In genomic region chr1:150251422-150251821, GRCm38 (mm10) we compare ENCODE assay signal across 24 mouse cellular contexts.
DNase-seq lines count a peak whose midpoint lies in the region; ATAC-seq and TF ChIP-seq lines count a peak whose summit lies in the region.
"Had no signal": no experiment of that assay in that cellular context is flagged by ENCODE, and none has a peak within 500 bp of the region (broad histone marks: within the 10 kb centered on the region; RNA-seq: fewer than 3 reads in every experiment).

No protein-coding gene starts in this region.

- no peak overlapping the region for H3K4me2 ChIP-seq in limb, embryonic 13.5 days (replicated peaks)
- no peak overlapping the region for H3K4me2 ChIP-seq in forebrain, embryonic 16.5 days (ENCODE audit: low read length)
- no peak overlapping the region for H3K4me2 ChIP-seq in intestine, embryonic 16.5 days (ENCODE audit: low read depth, low read length)
- H3K4me2 ChIP-seq: embryonic facial prominence, embryonic 15.5 days; forebrain, embryonic 12.5 days; hindbrain, embryonic 14.5 days; intestine, embryonic 15.5 days had no signal

- no peak overlapping the region for H3K4me3 ChIP-seq in limb, embryonic 13.5 days
- H3K4me3 ChIP-seq in limb, embryonic 10.5 days = no peak overlapping the region
- no peak overlapping the region for H3K4me3 ChIP-seq in embryonic fibroblast, embryonic 13.5 days (ENCODE audit: insufficient read depth, low read length)
- H3K4me3 ChIP-seq in forebrain, embryonic 16.5 days (replicated peaks; ENCODE audit: low read length) = no peak overlapping the region
- no peak overlapping the region for H3K4me3 ChIP-seq in intestine, embryonic 16.5 days (ENCODE audit: low read length)
- H3K4me3 ChIP-seq: embryonic facial prominence, embryonic 15.5 days; forebrain, embryonic 12.5 days; gastrocnemius, adult 2 months; heart, embryonic 10.5 days; intestine, embryonic 15.5 days had no signal

- H3K36me3 ChIP-seq in limb, embryonic 13.5 days = no peaks in the 10 kb centered on the region
- H3K36me3 ChIP-seq in limb, embryonic 10.5 days = no peaks in the 10 kb centered on the region
- H3K36me3 ChIP-seq in forebrain, embryonic 16.5 days (ENCODE audit: control insufficient read depth, insufficient read depth) = no peaks in the 10 kb centered on the region
- H3K36me3 ChIP-seq in intestine, embryonic 16.5 days (ENCODE audit: control insufficient read depth, insufficient read depth, low read length) = no peaks in the 10 kb centered on the region
- H3K36me3 ChIP-seq: embryonic facial prominence, embryonic 15.5 days; forebrain, embryonic 12.5 days; G1E; heart, embryonic 10.5 days; intestine, embryonic 15.5 days had no signal

- H3K4me1 ChIP-seq in limb, embryonic 13.5 days = no peaks in the 10 kb centered on the region
- no peaks in the 10 kb centered on the region for H3K4me1 ChIP-seq in limb, embryonic 10.5 days
- peaks cover 8% of the 10 kb centered on the region; the same call in 1 of the 2 replicates for H3K4me1 ChIP-seq in embryonic fibroblast, embryonic 13.5 days (ENCODE audit: control insufficient read depth, insufficient read depth, low read length)
- H3K4me1 ChIP-seq in forebrain, embryonic 16.5 days (replicated peaks; ENCODE audit: control insufficient read depth, insufficient read depth, low read length) = no peaks in the 10 kb centered on the region
- H3K4me1 ChIP-seq in intestine, embryonic 16.5 days (ENCODE audit: control insufficient read depth, insufficient read depth, low read length) = no peaks in the 10 kb centered on the region
- H3K4me1 ChIP-seq: embryonic facial prominence, embryonic 15.5 days; forebrain, embryonic 12.5 days; heart, embryonic 10.5 days; intestine, embryonic 15.5 days had no signal

- DNase-seq in limb, embryonic 10.5 days (ENCODE audit: low spot score) = no peak
- DNase-seq in Muller cell, postnatal 12 days (ENCODE audit: inconsistent ontology term) = peak; percentile 10
- DNase-seq in frontal cortex, postnatal 10 days (ENCODE audit: low spot score in 2 of 2) = no peak
- DNase-seq: adrenal gland, adult 8-10 months; adrenal gland, postnatal 36 days; cerebellum, adult 11 months; cerebellum, adult 8-10 months; cerebellum, postnatal 14 days; embryo, embryonic 11 days; forebrain, postnatal 0 days; gastrocnemius, adult 2 months; gastrocnemius, postnatal 36 days; heart, adult 11 months; heart, postnatal 14 days had no signal

- no peak overlapping the region for H3K27ac ChIP-seq in limb, embryonic 13.5 days
- no peak overlapping the region for H3K27ac ChIP-seq in limb, embryonic 10.5 days
- peak overlapping the region; percentile 97 for H3K27ac ChIP-seq in embryonic fibroblast, embryonic 13.5 days (ENCODE audit: insufficient read depth, low read length)
- H3K27ac ChIP-seq in forebrain, embryonic 16.5 days (ENCODE audit: low read length) = no peak overlapping the region
- no peak overlapping the region for H3K27ac ChIP-seq in intestine, embryonic 16.5 days (ENCODE audit: low read length)
- H3K27ac ChIP-seq: embryonic facial prominence, embryonic 15.5 days; forebrain, embryonic 12.5 days; gastrocnemius, adult 2 months; heart, embryonic 10.5 days; hindbrain, embryonic 14.5 days; intestine, embryonic 15.5 days had no signal

- H3K9me3 ChIP-seq in limb, embryonic 13.5 days = no peaks in the 10 kb centered on the region
- no peaks in the 10 kb centered on the region for H3K9me3 ChIP-seq in limb, embryonic 10.5 days (replicated peaks)
- H3K9me3 ChIP-seq in forebrain, embryonic 16.5 days (ENCODE audit: control insufficient read depth, low read length) = no peaks in the 10 kb centered on the region
- no peaks in the 10 kb centered on the region for H3K9me3 ChIP-seq in intestine, embryonic 16.5 days (ENCODE audit: control insufficient read depth, low read length)
- H3K9me3 ChIP-seq: embryonic facial prominence, embryonic 15.5 days; forebrain, embryonic 12.5 days; heart, embryonic 10.5 days; intestine, embryonic 15.5 days had no signal

- WGBS in limb, embryonic 13.5 days = 62% methylated on average over 1 of the region's 1 CpGs
- 82% methylated on average over 1 of the region's 1 CpGs for WGBS in limb, embryonic 10.5 days
- 97% methylated on average over 1 of the region's 1 CpGs for WGBS in forebrain, embryonic 16.5 days
- WGBS in intestine, embryonic 16.5 days = 83% methylated on average over 1 of the region's 1 CpGs

- TF ChIP-seq POLR2A in embryonic fibroblast, embryonic 13.5 days (IDR thresholded peaks at IDR 0.05; ENCODE audit: low read depth, low read length) = no peak

- H3K27me3 ChIP-seq in limb, embryonic 13.5 days = no peaks in the 10 kb centered on the region
- H3K27me3 ChIP-seq in limb, embryonic 10.5 days (ENCODE audit: low read depth, poor library complexity, severe bottlenecking) = no peaks in the 10 kb centered on the region
- no peaks in the 10 kb centered on the region for H3K27me3 ChIP-seq in forebrain, embryonic 16.5 days (replicated peaks; ENCODE audit: control insufficient read depth, insufficient read depth, low read length)
- H3K27me3 ChIP-seq in intestine, embryonic 16.5 days (replicated peaks; ENCODE audit: control insufficient read depth, insufficient read depth, low read length) = no peaks in the 10 kb centered on the region
- H3K27me3 ChIP-seq: embryonic facial prominence, embryonic 15.5 days; forebrain, embryonic 12.5 days; intestine, embryonic 15.5 days had no signal

- ATAC-seq in limb, embryonic 13.5 days (ENCODE audit: low FRiP score, low read depth) = peak; percentile 61; the same call in 1 of the 2 replicates
- ATAC-seq in forebrain, embryonic 16.5 days = no peak
- no peak for ATAC-seq in intestine, embryonic 16.5 days
- ATAC-seq: forebrain, postnatal 0 days; intestine, embryonic 15.5 days had no signal

- H3K9ac ChIP-seq in limb, embryonic 13.5 days = no peak overlapping the region
- H3K9ac ChIP-seq in forebrain, embryonic 16.5 days (replicated peaks; ENCODE audit: low read depth, low read length) = no peak overlapping the region
- H3K9ac ChIP-seq in intestine, embryonic 16.5 days (ENCODE audit: low read depth, low read length) = no peak overlapping the region
- H3K9ac ChIP-seq: embryonic facial prominence, embryonic 15.5 days; forebrain, embryonic 12.5 days; forebrain, postnatal 0 days; hindbrain, embryonic 14.5 days; intestine, embryonic 15.5 days had no signal

- no peak for TF ChIP-seq CTCF in embryonic fibroblast, embryonic 13.5 days (IDR thresholded peaks at IDR 0.05; ENCODE audit: borderline replicate concordance, insufficient read depth, low read length)
